Mouse (Mus musculus): ENCODE measurements at regions not wholly inside any gene's neighbourhood (a gene's known extent, or its start where the extent isn't known, plus 50 kb on each side); places are given as distances from the start of the nearest gene placed in this dataset.
A peak's percentile ranks its signal among the peaks of the same experiment; 100 is the strongest.

DNA sequence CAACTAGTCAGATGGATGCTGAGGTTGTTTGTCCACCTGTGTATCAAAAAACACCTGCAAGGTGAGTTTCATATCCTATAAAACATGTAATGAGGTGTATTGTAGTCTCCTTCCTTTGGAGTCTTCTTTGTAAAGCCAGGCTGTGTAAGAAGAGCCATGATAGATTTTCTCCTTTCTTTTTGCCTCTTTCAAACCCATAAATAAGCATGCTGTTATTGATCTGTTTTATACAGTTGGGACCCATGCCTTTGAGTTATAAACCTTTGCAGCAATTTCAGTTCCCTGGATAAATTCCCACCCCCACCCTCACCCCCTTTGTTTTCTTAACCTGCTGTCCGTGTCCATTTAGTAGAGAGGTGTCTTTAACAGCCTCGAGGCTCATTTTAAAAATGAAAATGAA is 131.0 kb upstream of the Rgs17 start:
- DNase-seq: no peak

DNA sequence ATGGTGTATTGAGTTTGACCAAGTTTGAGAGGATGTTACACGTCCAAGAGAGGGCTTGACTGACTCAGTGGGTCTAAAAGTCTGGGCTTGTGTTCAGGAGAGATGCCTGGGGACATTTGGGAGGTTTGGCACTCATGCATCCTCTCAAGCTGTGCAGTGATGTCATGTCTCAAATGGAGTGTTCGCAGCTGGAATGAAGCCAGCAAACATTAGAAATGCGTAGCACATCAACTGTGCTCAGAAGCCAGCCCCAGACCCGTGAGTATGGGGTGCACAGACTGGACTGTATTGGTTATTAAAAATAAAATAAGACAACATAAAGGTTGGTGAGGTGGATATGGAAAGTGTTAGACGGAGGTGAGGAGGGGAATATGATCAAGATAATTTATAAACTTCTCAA is 121.2 kb upstream of the Rgs17 start:
- DNase-seq: no peak

DNA sequence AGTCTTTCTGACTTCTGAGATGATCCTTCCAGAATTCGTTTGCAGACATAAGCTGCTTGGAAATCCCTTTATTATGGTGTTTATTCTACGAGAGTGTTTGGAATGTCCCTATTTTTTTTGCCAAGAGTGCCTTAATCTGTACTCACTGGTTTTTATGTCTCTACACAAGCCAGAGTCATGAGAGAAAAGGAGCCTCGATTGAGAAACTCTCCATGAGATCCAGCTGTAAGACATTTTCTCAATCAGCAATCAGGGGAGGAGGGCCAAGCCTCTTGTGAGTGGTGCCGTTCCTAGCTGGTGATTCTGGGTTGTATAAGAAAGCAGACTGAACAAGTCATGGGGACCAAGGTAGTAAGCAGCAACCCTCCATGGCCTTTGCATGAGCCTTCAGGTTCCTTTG is 117.6 kb upstream of the Rgs17 start:
- DNase-seq: no peak

DNA sequence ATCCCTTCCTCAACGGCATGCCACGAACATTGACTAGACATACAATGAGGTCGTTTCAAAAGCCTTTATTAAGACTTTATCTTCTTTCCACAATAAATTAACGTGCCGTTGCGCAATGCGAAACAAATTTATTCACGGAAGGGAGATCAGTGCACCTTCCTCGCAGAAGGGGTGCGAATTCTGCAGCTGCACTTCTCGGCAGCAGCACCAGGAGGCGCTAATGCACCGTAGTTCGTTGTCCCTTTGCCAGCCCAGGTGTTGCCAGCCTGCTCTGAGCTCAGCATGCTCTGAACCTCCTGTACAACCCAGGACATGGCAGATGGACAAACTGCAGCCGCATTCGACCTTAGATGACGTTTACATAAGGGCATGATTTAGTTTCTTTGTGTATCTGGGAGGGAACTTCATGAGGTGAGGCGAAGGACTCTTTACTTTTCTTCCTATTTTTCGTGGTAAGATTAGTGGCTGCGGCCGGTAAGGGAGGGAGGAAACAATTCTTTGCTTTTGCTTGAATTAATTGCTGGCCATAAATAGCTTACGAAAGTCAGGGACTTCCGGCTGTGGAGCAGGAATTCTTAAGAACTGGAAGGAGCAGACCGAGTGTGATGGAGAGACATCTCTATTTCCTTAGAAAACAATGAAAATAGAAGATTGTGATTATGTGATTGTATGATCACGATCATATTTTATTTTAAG is 113.7 kb upstream of the Rgs17 start:
- DNase-seq: peak; percentile 42 to 84

DNA sequence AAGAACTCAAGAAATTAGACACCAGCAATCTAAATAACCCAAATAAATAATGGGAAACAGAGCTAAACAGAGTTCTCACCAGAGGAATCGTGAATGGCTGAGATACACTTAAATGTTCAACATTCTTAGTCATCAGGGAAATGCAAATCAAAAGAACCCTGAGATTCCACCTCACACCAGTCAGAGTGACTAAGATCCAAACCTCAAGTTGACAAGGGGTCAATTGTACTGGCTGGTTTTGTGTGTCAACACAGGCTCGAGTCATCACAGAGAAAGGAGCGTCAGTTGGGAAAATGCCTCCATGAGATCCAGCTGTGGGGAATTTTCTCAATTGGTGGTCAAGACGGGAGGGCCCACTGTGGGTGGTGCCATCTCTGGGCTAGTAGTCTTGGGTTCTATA is 110.3 kb upstream of the Rgs17 start:
- no peak for DNase-seq

DNA sequence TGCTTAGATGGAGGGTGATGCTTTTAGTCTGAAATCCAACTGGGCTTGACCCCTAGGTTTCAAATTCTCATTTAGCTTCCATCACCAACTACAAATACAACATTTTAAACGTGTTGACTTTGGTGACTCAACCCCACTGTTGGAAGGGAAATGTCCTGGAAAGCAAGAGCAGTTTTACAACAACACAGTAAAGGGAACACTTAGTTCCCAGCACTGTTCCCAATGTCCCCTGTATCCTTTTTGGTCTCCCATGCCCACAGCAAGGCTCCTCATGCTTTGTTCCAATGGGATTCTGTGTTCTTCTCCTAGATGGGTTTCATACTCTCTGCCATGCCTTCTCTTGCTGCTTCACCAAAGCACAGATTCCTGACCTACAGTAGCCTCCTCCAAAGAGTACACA is 105.4 kb upstream of the Rgs17 start:
- no peak for DNase-seq

DNA sequence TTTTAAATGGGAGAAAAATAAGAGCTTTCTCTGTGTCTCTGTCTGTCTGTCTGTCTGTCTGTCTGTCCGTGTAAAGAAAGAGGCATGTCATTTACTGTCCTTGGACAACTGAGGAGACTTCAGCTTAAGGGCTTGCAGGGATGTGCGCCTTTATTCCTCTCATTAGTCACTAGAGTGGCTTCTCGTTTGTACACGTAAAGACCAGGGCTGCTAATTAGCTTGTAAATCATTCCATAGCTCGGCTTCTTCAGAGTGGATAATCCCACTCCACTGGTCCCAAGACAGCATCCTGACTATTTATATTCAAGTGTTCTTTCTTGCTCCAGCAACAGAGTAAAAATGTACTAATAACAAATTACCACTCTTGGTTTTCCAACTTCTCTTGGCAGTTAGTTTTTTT is 104.1 kb upstream of the Rgs17 start:
- no peak for DNase-seq

DNA sequence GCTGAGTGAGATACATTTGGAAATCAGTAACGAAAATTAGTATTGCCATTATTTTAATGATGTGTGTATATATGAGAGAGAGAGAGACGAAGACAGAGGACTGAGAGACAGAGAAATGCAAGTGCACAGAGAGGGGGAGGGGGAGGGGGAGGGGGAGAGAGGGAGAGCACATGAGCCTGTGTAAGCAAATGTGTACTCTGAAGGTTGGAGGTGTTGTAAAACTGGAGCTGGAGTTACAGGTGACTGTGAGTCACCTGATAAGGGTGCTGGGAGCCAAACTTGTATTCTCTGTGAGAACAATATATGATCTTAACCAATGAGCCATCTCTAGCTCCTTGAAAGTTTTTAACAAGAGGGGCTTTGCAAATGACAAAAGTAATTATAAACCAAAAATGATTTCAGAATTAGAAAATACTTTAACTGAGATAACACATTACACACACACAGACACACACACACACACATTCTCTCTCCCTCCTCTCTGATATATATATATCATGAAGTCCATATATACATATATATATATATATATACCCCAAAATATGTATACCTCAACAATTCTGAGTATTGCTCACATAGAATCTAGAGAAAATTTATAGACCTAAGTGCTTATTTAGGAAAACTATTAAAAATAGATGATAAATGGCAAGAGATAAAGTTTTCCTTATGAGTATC is 100.5 kb upstream of the Rgs17 start:
- DNase-seq: no peak

DNA sequence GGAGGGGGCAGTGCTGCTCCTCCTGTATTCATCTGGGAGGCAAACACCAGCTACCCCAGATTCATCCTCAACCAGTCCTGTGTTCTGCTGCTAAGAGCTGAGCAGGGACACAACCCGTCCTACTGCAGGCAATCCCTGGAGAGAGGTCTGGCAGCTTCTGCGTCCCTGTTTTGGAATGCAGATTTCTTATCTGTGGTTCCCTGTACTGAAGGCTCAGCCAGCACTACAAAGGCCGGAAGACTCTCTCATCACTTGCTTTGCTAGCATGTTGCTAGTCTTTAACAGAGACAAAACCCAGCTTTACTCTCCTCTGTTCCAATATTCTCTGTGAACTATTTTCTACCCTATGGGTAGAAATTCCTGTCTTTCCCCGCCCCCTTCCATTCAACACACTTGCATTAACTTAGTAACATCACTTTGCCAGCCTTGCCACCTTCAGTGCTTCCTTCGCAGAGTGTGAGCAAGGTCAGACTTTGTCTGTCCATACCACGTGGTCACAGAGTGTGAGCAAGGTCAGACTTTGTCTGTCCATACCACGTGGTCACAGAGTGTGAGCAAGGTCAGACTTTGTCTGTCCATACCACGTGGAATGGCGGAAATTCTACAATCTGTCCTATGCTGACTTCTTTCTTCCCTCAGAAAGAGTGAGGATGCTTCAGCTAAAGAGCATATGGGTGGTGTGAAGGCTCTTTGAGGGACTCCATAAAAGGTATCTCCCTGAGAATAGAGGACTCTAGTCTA is 98.9 kb upstream of the Rgs17 start:
- DNase-seq: no peak

DNA sequence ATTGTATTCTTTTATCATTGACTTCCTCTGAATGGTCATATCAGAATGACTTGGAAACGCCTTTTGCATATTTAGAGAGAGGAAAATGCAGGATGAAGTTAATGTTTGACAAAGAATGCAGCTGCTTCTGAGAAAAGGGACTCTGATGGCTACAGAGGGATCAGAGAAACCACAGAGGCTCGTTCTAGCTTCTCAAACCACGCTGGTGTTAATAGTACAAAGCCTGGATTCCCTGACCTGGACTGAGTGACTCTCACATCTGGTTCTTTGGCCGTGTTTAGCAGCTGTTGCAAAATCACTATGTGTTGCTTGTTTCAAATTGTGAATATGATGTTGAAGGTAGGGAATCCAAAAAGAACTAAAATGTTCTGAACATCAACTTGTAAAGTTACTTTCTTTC is 91.5 kb upstream of the Rgs17 start:
- DNase-seq: peak; percentile 1 to 3

DNA sequence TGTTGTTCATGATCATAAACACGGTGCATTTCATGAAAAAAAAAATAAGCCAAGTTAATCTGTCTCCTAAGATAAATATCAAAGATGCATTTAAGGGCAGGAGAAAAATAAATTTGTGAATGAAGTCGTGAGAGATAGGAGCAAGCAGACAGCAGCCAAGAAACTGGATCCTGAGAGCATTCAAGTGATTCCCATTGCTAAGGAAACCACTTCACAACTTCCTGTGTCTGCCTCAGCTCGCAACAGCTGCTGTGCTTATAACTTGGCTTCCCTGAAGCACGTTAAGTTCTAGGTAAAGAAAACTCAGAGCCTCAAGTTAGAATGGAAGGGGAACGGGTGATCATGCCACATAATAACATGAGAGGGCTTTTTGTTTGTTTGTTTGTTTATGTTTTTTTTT is 89.3 kb upstream of the Rgs17 start:
- no peak for DNase-seq

DNA sequence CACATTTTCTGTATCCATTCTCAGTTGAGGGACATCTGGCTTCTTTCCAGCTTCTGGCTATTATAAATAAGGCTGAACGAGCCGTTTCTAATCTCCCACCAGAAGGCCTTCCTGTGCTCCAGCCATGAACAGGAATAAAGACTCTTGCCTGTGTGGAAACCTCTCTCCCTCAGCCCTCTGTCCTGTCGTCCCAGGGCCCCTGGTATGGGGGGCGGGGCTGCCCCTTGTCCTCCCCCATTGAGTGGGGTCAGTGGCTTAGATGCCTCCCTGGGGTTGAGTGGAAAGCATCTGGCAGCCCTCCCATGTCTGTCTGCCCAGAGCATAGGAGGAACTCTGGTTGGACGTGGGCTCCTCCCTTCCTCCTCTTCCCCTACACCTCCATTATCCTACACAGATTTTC is 88.8 kb upstream of the Rgs17 start:
- DNase-seq: peak in 1 of 2 experiments; percentile 14

DNA sequence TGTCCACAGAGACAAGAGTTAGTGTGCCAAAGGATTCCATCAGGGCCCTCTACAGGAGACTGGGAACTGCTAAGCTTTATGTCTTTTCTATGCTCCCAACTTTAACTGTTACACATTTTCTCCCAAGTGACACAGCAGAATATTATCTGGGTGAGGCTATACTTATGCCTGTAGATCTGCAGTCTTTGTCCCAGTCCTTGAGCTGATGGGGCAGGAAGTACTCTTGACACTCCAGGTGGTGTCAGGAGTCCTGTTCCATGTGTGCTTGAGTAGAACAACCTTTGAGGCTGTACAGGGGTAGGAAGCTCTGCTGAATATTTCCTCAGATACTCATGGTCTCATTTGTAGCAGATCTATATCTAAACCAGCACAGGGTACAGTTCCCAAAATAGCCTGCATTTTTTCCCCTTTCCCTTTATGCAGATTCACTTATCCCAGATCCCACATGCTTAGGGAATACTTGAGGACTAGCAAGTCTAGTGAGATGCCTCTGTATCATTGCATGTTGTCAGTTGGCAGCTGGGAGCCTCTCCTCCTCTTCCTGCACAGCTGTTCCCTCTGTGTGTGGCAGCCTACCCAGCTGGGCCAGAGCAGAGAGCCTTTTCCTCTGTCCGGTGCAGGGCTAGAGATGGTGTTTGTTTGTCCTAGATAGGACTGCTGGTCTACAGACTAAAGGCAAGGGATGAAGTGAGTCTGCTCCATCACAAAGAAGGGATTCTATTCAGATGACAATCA is 85.2 kb upstream of the Rgs17 start:
- no peak for DNase-seq

DNA sequence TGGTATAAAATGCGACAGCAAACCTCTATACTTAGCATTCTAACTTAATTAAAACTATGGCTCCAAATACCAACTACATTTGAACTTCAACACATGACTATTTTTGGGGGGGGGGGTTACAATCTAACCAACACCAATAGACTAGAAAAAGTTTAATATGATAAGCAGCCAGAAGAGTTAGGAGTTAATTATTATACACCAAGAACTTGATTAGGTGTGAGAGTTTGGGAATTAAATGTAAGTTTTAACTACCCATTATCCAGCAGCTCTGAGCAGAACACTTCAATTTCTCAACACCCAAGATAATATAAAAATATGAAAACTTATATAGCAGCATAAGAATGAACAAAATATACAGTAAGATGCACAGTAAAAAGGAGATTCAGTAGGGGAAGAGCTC is 59.2 kb upstream of the Rgs17 start:
- no peak for DNase-seq

DNA sequence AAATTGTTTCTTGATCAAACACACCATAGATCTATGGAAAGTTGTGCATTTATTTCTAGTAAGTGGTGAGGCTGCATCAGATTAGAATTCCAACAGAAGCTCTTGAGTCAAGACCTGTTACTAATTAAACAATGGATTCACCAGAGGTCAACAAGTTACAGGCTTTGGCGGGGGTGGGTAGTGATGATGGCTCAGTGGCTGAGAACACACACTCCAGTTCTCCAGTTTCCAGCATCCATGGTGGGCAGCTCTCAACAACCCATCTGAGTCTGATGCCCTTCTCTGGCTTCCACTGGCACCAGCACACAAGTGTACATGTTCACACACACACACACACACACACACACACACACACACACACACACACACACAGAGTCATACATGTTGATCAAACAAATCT is 56.3 kb upstream of the Rgs17 start:
- DNase-seq: peak in 1 of 2 experiments; percentile 3
